Mouse (Mus musculus): ENCODE measurements at regions not wholly inside any gene's neighbourhood (a gene's known extent, or its start where the extent isn't known, plus 50 kb on each side); places are given as distances from the start of the nearest gene placed in this dataset.

GRCm38 (mm10) chr10:37842820-37843219 is 704.1 kb upstream of the Marcks start:
- no peak for ATAC-seq (ENCODE audit: low FRiP score, low read depth)
- H3K27ac ChIP-seq (replicated peaks): no peak overlapping the region
- H3K4me2 ChIP-seq: no peak overlapping the region
- no peak overlapping the region for H3K9ac ChIP-seq
- H3K36me3 ChIP-seq: no peaks in the 10 kb centered on the region
- WGBS: 22% methylated on average over 5 of the region's 5 CpGs
- no peaks in the 10 kb centered on the region for H3K4me1 ChIP-seq (replicated peaks)
- no peaks in the 10 kb centered on the region for H3K27me3 ChIP-seq
- H3K4me3 ChIP-seq: no peak overlapping the region
- H3K9me3 ChIP-seq: no peaks in the 10 kb centered on the region

- H3K4me2 ChIP-seq: no peak overlapping the region
- ATAC-seq (ENCODE audit: low FRiP score, low read depth): no peak
- H3K27ac ChIP-seq (replicated peaks): no peak overlapping the region
- no peak overlapping the region for H3K9ac ChIP-seq
- no peak overlapping the region for H3K4me3 ChIP-seq
- H3K36me3 ChIP-seq: no peaks in the 10 kb centered on the region
- no peaks in the 10 kb centered on the region for H3K27me3 ChIP-seq
- no peaks in the 10 kb centered on the region for H3K4me1 ChIP-seq (replicated peaks)
- no peaks in the 10 kb centered on the region for H3K9me3 ChIP-seq
- WGBS: 45% methylated on average over 2 of the region's 2 CpGs
Measured at GRCm38 (mm10) chr10:37841842-37842241, 703.1 kb upstream of the Marcks start.

- no peaks in the 10 kb centered on the region for H3K4me1 ChIP-seq (replicated peaks)
Measured at GRCm38 (mm10) chr10:37837721-37838120, 699.0 kb upstream of the Marcks start.

DNA sequence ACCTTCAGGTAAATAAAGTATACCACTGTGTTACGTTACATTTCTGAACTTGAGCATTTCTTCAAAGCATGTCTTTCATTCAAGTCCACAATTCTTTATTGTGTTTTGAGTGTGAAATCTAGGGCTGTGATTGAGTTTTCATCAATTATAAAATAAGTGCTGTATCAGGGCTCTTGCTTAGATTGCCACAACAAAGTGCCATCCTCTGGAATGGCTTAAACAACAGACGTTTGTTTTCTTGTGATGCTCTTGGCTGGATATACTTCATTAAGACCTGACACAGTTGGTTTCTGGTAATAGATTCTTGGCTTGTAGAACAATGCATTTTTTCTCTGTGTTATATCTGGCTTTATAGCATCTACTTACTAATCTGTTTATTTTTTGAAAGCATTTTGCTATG is 674.3 kb upstream of the Marcks start:
- Histone ChIP-seq H3K27ac (replicated peaks) (peak overlapping the region; percentile 31; the same call in 1 of the 2 replicates), H3K4me1 (replicated peaks) (peaks cover 8% of the 10 kb centered on the region), H3K9ac (no peak overlapping the region), H3K36me3 (no peaks in the 10 kb centered on the region), H3K4me3 (no peak overlapping the region), H3K4me2 (no peak overlapping the region), H3K9me3 (no peaks in the 10 kb centered on the region), H3K27me3 (no peaks in the 10 kb centered on the region)
- ATAC-seq (ENCODE audit: low FRiP score, low read depth): no peak
- 21% methylated on average over 2 of the region's 2 CpGs for WGBS

More at GRCm38 (mm10) chr10:37837721-37838120, 699.0 kb upstream of the Marcks start:
- no peaks in the 10 kb centered on the region for H3K36me3 ChIP-seq
- no peaks in the 10 kb centered on the region for H3K27me3 ChIP-seq
- no peak overlapping the region for H3K4me2 ChIP-seq
- H3K27ac ChIP-seq (replicated peaks): no peak overlapping the region
- no peak overlapping the region for H3K9ac ChIP-seq
- ATAC-seq (ENCODE audit: low FRiP score, low read depth): no peak
- 83% methylated on average over 2 of the region's 2 CpGs for WGBS
- H3K9me3 ChIP-seq: no peaks in the 10 kb centered on the region
- no peak overlapping the region for H3K4me3 ChIP-seq

GRCm38 (mm10) chr10:37812405-37812851 is 673.7 kb upstream of the Marcks start:
- Histone ChIP-seq H3K9me3 (no peaks in the 10 kb centered on the region), H3K27me3 (no peaks in the 10 kb centered on the region), H3K4me2 (no peak overlapping the region), H3K36me3 (no peaks in the 10 kb centered on the region), H3K4me3 (no peak overlapping the region), H3K27ac (replicated peaks) (peak overlapping the region; percentile 31), H3K9ac (no peak overlapping the region), H3K4me1 (replicated peaks) (peaks cover 8% of the 10 kb centered on the region)
- peak; percentile 87 for ATAC-seq (ENCODE audit: low FRiP score, low read depth)
- WGBS: 4% methylated on average over 3 of the region's 3 CpGs

GRCm38 (mm10) chr10:37811789-37812188 is 673.1 kb upstream of the Marcks start:
- no peak overlapping the region for H3K4me3 ChIP-seq
- H3K9me3 ChIP-seq: no peaks in the 10 kb centered on the region
- no peaks in the 10 kb centered on the region for H3K36me3 ChIP-seq
- H3K4me1 ChIP-seq (replicated peaks): peaks cover 8% of the 10 kb centered on the region
- no peak for ATAC-seq (ENCODE audit: low FRiP score, low read depth)
- peak overlapping the region; percentile 31; the same call in 1 of the 2 replicates for H3K27ac ChIP-seq (replicated peaks)
- no peak overlapping the region for H3K9ac ChIP-seq
- no peaks in the 10 kb centered on the region for H3K27me3 ChIP-seq
- WGBS: 70% methylated on average over 5 of the region's 5 CpGs
- no peak overlapping the region for H3K4me2 ChIP-seq

- no peaks in the 10 kb centered on the region for H3K27me3 ChIP-seq
- 42% methylated on average over 4 of the region's 4 CpGs for WGBS
- H3K27ac ChIP-seq (replicated peaks): no peak overlapping the region
- H3K9me3 ChIP-seq: no peaks in the 10 kb centered on the region
- H3K4me3 ChIP-seq: no peak overlapping the region
- no peak overlapping the region for H3K9ac ChIP-seq
- H3K4me1 ChIP-seq (replicated peaks): no peaks in the 10 kb centered on the region
- ATAC-seq (ENCODE audit: low FRiP score, low read depth): no peak
- no peak overlapping the region for H3K4me2 ChIP-seq
- H3K36me3 ChIP-seq: no peaks in the 10 kb centered on the region
Measured at GRCm38 (mm10) chr10:37803225-37803805, 664.6 kb upstream of the Marcks start.

GRCm38 (mm10) chr10:37799397-37799796 is 660.7 kb upstream of the Marcks start:
- no peak overlapping the region for H3K9ac ChIP-seq
- H3K4me2 ChIP-seq: no peak overlapping the region
- WGBS: 95% methylated on average over 2 of the region's 2 CpGs
- no peak for ATAC-seq (ENCODE audit: low FRiP score, low read depth)
- no peak overlapping the region for H3K4me3 ChIP-seq
- no peaks in the 10 kb centered on the region for H3K9me3 ChIP-seq
- no peaks in the 10 kb centered on the region for H3K36me3 ChIP-seq
- H3K27ac ChIP-seq (replicated peaks): no peak overlapping the region
- H3K27me3 ChIP-seq: no peaks in the 10 kb centered on the region
- H3K4me1 ChIP-seq (replicated peaks): no peaks in the 10 kb centered on the region

GRCm38 (mm10) chr10:37798285-37798684 is 659.6 kb upstream of the Marcks start:
- H3K4me1 ChIP-seq (replicated peaks): no peaks in the 10 kb centered on the region

GRCm38 (mm10) chr10:37797701-37798100 is 659.0 kb upstream of the Marcks start:
- Histone ChIP-seq H3K4me2 (no peak overlapping the region), H3K36me3 (no peaks in the 10 kb centered on the region), H3K27ac (replicated peaks) (no peak overlapping the region), H3K9ac (no peak overlapping the region), H3K9me3 (no peaks in the 10 kb centered on the region), H3K4me1 (replicated peaks) (no peaks in the 10 kb centered on the region), H3K4me3 (no peak overlapping the region), H3K27me3 (no peaks in the 10 kb centered on the region)
- 70% methylated on average over 5 of the region's 5 CpGs for WGBS
- ATAC-seq (ENCODE audit: low FRiP score, low read depth): no peak

More at GRCm38 (mm10) chr10:37798285-37798684, 659.6 kb upstream of the Marcks start:
- Histone ChIP-seq H3K4me3 (no peak overlapping the region), H3K4me2 (no peak overlapping the region), H3K27me3 (no peaks in the 10 kb centered on the region), H3K9ac (no peak overlapping the region), H3K9me3 (no peaks in the 10 kb centered on the region), H3K36me3 (no peaks in the 10 kb centered on the region), H3K27ac (replicated peaks) (no peak overlapping the region)
- ATAC-seq (ENCODE audit: low FRiP score, low read depth): no peak

GRCm38 (mm10) chr10:37792878-37793277 is 654.2 kb upstream of the Marcks start:
- Histone ChIP-seq H3K9ac (no peak overlapping the region), H3K4me3 (no peak overlapping the region), H3K4me1 (replicated peaks) (no peaks in the 10 kb centered on the region), H3K36me3 (no peaks in the 10 kb centered on the region), H3K9me3 (no peaks in the 10 kb centered on the region), H3K4me2 (no peak overlapping the region), H3K27me3 (no peaks in the 10 kb centered on the region), H3K27ac (replicated peaks) (no peak overlapping the region)
- WGBS: 90% methylated on average over 3 of the region's 3 CpGs
- ATAC-seq (ENCODE audit: low FRiP score, low read depth): no peak

DNA sequence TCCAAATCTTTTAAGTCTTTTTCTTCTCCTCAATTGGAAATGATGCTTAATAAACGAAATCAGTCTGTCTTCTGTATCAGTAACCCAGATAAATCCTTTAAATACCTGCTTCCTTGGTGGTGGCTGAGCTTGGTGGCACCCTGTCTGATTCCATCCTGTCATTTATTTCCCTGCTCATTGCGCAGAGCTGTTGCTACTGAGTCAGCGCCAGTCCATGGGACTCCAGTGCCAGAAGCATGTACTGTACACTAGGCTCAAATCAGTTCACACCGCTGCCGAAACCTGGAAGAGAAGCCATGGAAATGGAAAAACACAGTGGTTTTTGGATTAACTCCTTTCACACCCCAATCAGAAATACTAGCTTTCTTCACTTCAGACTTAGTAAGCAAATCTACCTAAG is 649.3 kb upstream of the Marcks start:
- no peaks in the 10 kb centered on the region for H3K4me1 ChIP-seq (replicated peaks)
- H3K9ac ChIP-seq: no peak overlapping the region
- H3K27ac ChIP-seq (replicated peaks): no peak overlapping the region
- 85% methylated on average over 5 of the region's 5 CpGs for WGBS
- no peak overlapping the region for H3K4me3 ChIP-seq
- no peaks in the 10 kb centered on the region for H3K36me3 ChIP-seq
- ATAC-seq (ENCODE audit: low FRiP score, low read depth): no peak
- no peak overlapping the region for H3K4me2 ChIP-seq
- no peaks in the 10 kb centered on the region for H3K9me3 ChIP-seq
- no peaks in the 10 kb centered on the region for H3K27me3 ChIP-seq
